Mouse (Mus musculus) liver, adult (tissue): ENCODE results near the gene Tac2.
A peak's percentile ranks its signal among the peaks of the same experiment; 100 is the strongest.

Experiments
- GATA4 ChIP-seq: IDR thresholded peaks from 2 replicates; pipeline ENCODE4 v1.6.1; 2014; ENCODE audit warnings: mild to moderate bottlenecking, low read length; ENCODE audit not compliant: insufficient replicate concordance

Tac2 gene

DNA sequence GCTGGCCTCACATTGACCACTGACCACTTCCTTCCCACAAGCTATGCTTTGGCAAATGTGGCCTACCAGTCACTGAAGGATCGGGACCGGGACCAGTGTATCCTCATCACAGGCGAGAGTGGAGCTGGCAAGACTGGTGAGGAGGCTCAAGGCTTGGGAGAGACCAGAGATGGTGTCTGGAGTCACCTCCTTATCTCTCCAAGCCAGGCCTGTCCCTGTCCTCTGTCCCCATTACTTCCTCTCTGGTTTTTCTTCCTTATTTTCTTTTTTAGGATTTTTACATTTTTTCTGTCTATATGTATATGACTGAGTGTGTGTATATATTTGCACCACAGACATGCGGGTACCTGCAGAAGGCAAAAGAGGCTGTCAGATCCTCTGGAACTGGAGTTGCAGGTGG, 18.5 kb upstream of the Tac2 start:
- no peak for TF ChIP-seq GATA4

DNA sequence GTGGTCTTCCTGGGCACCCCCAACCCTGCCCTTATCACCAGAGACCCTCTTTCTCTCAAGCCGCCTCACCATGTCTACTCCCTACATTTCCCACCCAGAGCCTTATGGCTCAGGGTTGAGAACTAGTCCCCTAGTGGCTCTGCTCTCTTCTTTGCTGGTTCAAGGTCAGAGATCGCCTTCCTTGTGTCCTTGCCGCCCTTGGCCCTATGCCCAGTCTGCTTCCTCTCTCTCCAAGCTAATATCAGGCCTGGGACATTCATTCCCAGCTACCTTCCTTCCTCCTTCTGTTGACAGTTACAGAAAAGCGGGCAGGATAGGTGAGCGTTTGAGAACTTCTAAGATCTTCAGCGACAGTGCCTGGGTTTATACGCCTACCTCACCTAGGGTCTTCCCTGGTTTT, 16.6 kb upstream of the Tac2 start:
- TF ChIP-seq GATA4: no peak; the same call in 1 of the 2 replicates

DNA sequence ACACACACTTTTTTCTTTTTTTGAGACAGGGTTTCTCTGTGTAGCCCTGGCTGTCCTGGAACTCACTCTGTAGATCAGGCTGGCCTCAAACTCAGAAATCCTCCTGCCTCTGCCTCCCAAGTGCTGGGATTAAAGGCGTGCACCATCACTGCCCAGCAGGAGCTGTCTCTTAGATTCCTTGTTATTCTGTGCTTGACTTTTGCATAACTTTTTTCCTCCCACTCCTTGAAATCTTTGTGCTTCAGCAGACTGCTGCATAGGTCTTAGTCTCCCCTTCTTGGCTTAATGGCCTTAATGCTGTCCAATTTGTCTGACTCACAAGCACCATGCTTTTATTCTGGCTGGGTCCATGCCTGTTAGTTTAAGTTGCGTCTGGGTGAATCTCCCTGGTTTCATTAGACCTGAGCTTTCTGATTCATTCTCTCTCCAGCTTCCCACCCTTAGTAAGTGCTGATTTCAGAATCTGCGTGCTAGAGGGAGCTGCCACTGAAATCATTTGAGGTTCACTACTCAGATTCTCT, 15.4 kb upstream of the Tac2 start:
- no peak for TF ChIP-seq GATA4

DNA sequence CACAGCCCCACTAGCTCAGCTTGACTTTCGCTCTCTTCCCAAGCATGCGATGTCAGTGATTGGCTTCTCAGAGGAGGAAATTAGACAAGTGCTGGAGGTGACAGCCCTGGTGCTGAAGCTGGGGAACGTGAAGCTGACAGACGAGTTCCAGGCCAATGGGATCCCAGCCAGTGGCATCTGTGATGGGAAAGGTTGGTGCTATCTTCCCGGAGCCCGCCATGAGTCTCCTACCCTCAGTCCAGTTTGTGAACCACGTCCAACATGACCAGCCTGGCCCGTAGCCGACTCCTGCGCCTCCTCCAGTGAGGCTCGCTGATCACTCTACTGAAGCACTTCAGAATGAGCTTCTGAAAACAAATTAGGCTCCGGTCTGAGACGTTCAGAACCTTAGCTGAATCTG, 13.9 kb upstream of the Tac2 start:
- no peak for TF ChIP-seq GATA4

DNA sequence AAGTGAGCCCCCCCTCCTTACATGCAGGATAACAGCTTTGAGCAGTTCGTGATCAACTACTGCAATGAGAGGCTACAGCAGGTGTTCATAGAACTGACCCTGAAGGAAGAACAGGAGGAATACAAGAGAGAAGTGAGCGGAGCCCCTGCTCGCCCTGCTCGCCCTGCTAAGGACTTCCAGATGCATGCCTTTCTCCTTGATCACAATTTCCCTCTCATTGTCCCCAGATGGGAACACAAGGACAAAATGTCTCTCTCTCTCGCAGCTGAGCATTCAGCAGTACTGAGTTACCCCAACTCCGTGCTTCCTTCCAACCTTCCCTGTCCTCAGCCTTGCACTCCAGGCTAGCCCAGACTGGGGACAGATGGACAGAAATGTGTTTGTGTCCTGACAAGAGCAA, 11.5 kb upstream of the Tac2 start:
- no peak for TF ChIP-seq GATA4

DNA sequence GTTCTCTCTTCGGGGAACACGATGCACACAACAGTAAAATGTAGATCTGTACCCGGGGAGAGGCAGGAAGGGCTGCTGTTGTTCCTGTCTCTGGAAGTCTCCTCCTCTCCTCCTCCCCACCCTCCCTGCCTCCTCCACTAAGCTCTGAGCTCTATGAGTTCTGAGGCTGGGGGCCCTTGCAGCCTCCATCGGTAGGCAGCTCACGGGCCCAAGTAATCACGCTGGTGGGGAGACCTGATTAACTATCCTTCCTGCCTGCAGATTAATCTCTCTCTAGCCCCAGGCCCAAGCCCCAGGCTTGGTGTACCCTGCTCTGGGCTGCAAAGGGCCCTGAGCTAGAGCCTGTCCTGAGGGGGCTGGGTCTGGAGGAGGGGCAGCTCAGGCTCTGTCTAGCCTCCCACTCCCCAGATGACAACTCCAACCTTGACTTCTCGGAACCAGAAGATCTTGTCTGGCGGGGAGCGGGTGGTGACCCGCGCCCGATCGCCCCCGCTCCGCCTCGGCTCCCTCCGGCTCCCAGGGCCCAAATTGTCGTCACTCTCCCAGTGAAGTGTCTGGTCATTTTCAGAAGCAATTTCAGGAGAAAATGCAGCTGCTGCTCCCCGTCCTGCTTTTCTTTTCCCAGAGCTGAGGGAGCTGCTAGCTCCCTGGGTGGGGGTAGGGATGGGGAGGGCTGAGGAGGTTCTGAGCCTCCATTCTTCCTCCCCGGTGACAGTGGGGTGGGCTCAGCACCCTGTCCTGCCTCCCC, 2.4 kb upstream of the Tac2 start:
- TF ChIP-seq GATA4: no peak

DNA sequence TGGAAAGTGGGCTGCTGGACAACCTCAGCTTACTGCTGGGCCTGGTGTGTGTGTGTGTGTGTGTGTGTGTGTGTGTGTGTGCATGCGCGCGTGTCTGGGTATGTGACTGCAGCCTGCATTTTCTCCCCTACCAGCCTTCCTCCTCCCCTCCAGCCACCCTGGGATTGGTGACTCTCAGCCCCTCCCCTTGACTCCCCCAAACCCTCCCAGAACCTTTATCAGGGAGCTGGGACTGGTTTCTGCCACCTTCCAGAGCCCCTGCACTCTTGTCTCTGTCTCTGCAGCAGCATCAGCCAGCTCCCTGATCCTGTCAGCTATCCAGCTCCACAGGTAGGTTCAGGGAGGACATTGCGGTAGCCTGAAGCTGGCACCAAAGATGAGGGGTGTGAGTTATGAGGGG, 858 bp downstream of the Tac2 start:
- no peak for TF ChIP-seq GATA4

DNA sequence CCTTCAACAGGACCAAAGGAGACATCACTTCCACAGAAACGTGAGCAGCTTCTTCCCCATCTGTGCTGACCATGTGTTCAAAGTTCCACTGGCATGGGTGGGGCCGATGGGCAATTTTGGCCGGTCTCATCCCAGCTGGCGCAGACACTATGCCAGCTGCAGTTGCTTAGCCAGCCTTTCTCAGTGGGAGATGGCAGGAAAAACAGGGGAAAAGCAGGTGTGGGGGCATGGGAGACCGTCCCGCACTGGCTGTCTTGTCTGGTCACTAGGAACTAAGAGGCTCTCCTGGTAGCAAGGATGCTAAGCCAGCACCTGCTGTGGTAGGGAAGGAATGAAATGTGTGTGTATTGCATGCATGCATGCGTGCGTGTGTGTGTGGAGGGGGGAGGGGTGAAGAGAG, 4.2 kb downstream of the Tac2 start:
- no peak for TF ChIP-seq GATA4

DNA sequence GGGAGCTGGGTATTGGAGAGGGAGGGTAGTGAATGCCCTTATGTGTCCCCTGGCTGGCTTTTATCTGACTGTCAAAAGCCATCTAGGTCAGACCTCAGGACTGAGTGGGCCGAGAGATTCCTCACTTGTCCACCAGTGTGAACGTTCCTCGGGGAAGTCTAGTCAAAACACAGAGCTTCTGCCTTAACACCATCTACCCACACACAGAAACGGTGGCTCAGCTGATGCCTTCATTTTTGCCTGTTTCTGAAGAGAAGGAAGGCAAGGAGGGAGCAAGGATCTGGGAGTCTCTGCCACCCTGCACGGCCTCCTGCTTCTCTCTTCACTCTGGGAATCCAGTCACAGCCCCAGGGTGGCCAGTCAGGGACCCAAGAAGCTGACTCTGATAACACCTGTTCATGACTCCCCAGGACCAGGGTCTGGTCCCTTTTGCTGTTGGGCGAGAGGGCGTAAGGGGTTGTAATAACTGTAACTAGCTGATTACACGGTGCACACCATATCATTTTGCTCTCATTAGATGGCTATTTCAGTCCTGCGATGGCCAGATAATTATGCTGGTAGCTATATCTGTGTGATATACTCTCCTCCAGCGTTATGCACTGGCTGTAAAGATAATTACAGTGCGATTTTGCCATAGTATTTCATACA, 6.1 kb downstream of the Tac2 start:
- no peak for TF ChIP-seq GATA4

DNA sequence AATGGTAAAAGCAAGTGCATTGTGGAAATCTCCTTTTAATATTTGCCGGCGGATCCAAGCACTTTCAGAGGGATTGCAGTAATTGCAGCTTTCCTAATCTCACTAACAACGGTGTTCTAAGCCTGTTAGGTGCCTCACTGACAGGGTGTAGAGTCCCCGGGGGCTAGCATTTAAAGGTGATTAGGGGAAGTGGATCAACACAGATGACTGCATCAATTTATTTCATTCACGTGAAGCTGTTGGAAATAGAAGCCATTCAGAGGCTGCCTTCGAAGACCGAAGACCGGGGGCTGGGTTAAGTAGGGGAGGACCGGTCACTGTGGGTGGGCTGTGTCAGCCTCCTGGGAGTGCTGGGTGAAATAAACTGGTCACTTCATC, 6.6 kb downstream of the Tac2 start:
- no peak for TF ChIP-seq GATA4

DNA sequence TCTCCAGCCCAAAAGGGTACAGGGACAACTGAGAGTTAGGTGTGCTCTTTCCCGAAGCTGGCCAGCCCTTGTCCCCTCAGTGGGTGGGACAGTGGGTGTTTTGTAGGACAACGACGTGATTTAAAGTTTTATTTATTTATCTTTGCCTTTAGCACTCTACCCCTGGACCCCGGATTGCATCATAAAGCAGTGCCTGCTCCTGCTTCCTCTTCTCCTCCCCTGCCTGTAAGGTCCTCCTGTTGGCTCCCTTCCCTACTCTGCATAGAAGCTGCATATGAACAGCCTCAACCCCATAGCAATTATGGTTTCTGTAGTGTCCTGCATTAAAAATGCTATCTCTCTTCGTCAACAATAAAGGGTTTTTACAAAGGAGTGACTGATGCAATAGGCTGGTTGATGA, 7.1 kb downstream of the Tac2 start:
- no peak for TF ChIP-seq GATA4

DNA sequence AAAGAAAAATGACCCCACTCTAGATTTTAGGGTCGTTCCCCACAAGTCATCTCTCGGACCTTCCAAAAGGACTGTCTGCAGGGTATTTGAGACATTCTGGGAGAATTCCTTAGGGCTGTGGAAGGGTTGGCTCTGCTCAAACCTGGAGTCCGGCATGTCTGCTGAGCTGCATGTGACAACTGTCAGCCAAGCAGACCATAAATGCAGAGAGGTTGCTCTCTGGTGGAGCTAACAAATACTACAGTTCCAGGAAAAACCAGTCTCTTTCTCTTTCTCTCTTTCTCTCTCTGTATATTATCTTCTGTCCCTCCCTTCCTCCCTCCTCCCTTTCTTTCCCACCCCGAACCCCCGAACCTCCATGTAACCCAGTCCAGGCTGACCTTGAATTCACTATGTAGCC, 10.2 kb downstream of the Tac2 start:
- TF ChIP-seq GATA4: no peak

DNA sequence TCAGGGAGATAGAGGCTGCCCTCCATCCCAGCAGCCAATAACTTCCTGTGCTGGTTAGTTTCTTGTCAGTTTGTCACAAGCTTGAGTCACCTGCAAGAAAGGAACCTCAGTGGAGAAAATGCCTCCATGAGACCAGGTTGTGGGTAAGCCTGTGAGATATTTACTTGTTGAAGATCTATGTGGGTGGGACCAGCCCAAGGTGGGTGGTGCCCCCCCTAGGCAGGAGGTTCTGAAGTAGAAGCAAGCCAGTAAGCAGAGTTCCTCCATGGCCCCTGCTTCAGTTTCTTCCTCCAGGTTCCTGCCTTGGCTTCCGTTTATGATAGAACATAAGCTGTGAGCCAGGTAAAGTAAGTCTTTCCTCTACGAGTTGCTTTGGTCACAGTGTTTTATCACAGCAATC, 12.0 kb downstream of the Tac2 start:
- no peak for TF ChIP-seq GATA4

DNA sequence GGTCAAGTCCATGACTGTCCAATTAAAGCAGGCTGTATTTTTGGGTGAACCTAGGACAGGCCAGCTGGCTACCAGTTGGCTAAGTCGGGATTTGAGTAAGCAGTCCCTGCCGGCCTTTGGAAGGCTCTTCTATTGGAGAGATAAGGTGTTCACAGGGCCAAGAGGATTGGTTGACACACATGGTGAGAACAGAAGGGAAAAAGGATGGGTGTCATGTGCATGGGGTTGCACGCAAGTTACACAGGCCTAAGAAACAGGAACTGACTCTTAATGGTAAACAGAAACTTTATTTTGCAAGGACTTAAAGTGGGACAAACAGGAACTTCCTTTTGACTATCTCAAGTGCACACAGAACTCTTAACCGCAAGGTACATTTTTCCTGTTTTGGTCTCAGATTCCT, 12.6 kb downstream of the Tac2 start:
- peak; percentile 83; the same call in 1 of the 2 replicates for TF ChIP-seq GATA4

DNA sequence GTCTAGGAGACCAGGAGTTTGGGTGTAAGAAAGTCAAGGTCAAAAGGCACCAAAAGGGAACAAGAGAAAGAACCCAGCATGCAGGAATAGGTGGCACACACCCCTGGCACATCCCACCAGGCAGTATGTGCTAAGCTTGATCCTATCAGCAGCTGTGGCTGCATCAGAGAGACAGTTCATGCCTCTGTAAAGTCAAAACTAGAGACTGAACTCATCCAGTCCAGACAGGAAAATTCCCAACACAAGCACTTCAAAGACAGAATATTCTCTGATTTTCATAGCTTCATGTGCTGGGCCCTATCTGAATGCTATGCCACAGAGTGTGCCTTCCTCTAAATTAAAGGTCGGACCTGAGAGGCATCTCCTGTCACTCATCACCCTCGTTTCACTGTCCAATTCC, 13.3 kb downstream of the Tac2 start:
- no peak for TF ChIP-seq GATA4

DNA sequence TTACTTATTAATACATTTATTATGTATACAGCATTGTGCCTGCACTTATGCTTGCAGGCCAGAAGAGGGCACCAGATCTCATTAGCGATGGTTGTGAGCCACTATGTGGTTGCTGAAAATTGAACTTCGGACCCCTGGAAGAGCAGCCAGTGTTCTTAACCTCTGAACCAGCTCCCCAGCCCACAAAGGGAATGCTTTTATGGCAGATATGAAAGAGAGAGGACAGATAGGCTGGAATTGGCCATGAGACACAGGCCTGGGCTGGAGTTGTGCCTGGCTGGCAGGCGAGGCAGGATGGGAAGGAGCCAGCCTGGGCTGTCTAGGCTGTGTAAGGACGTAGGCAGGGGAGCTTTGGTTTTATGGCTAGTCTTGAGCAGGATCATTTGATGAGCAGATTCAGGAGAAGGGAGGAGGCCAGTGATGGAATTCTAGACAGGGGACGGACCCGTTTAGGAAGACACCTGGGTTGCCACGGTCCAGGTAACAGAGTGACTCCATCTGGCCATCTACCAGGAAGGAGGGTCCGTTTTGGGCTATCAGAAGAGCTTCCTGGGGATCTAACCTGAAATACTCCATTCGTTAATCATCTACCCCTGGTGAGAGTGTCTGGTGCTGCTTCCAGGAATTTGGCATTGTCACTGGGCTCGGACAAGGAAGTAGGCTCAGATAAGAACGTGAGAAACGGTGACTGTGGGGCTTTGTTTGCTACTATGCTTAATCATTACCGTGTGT, 14.0 kb downstream of the Tac2 start:
- peak; percentile 78 for TF ChIP-seq GATA4
